Mouse (Mus musculus): ENCODE results near the gene 2410131K14Rik.

Gene 2410131K14Rik

DNA sequence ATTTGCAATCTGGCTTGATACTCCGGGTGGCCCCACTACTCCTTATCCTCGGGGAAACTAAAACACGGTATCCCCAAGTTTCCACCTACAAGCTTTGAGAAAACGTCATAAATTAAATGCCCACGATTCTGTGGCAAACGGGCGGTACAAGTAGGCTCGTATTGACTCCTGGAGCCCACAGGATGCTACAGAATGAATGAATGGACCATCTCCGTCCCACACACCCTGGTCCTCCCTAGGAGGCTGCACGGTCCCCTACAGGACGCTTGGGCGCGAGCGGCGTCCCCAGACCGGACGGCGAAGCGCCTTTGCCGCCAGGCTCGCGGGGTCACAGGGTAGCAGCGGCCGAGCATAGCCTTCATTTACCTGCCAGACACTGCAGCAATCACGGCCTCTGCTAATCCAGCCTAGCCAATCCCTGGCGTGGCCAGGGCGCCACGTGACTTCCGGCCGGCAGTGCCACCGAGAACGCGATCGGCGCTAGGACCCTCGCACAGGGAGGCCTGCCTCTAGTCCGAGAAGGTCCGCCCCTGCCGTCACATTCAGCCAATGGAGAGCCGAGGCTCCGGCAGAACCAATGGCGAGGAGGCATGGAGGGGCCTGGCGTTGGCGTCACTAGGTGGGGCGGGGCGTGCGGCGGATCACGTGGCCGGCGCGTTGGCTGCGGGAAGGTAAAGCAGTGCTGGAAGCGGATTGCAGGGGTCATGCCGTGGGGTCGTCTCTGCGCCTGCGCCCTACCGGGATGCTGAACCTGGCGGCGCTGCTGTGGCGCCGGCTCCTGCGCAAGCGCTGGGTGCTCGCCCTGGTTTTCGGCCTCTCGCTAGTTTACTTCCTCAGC is at the start of gene 2410131K14Rik, which contains the start of gene Rnft2:
TSS of gene 2410131K14Rik (plus strand) at position 622 of the 838 bp plus-strand sequence.
TSS of gene Rnft2 (minus strand) at position 511 of the 838 bp plus-strand sequence.
- DNase-seq (ENCODE audit: low read depth, low spot score): peak; percentile 98

DNA sequence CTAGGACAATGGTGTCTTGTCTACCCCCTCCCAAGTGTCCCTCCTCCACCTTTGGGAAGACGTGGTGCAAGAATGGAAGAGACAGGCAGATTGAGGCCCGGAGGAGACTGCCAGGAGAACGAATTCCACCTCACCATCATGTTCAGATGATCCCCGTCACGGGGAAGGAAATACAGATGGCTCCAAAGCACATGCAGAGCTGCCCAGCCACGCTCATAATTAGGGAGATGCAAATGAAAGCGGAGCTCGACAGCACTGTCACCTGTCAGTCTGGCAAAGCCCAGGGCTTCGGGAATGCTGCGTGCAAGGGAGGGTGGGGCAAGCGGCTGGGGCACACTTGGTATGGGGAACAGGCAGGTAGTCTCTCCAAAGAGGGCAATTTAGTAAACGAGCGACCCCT is 47.6 kb upstream of the 2410131K14Rik start:
- DNase-seq (ENCODE audit: low read depth, low spot score): no peak

DNA sequence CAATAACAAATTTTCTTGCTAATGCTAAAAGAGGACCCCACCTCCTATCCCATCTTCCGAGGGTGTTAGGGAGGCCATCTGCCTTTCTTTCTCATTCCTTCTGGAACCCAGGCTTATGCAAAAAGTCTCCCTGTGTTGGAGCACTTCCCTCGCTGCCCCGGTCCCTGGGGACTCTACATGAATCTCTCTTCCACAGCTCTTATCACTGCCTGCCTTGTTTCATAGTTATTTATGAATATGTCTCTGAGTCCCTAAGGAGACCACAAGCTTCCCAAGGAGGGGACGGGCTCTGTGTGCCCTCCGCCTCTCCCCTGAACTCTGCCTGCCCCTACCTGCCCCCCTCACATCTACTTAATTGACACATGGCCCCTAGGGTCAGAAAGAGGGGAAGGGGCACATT is 45.4 kb upstream of the 2410131K14Rik start:
- DNase-seq (ENCODE audit: low read depth, low spot score): no peak

DNA sequence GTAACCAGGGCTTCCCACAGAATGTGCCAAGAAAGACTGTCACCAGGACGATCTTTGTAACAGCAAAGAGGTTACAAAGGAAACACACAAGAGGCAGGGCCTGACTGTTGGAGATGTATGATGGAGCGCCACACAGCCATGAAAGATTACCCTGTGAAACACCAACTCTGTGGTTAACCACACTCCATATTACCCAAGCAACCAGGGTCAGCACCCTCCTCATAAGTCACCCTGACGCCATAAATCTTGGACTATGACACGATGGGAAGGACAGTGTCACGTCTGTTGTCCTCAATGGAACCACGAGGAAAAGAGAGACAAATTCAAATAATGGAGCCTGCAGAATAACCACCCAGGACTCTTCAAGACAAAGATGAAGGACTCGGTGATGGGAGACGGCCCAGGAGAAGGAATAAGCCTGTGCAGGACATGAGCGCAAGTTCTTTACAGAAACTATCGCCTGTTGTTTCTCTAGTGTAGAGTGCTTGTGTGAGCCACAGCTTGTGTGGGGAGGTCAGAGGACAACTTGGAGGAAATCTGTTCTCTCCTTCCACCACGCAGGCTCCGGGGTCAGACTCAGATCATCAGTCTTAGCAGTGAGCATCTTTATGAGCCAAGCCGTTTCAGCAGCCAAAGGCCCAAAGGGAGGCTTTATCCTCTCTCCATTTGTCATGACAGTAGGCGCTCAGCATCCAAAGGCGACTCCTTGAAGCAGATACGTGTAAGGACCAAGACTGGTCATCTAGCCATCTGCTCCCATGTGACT is 40.2 kb upstream of the 2410131K14Rik start:
- no peak for DNase-seq (ENCODE audit: low read depth, low spot score)

DNA sequence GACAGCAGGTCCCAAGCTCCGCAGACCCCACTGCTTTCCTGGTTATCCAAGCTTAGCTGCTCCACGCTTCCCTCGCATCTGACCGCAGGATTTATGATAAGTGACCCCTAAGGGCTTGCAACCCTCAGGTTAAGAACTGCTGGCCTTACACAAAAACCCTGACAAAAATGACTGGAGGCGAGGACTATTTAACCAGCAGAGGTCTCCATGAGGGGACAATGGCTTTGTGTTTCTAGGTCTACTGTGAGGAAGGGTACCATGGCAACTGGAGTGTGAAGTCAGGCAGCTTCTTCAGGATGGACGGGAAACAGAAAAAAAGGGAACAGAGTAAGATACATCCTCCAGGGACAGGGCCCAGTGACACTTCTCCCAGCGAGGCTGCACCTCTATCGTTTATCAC is 39.2 kb upstream of the 2410131K14Rik start:
- no peak for DNase-seq (ENCODE audit: low read depth, low spot score)

DNA sequence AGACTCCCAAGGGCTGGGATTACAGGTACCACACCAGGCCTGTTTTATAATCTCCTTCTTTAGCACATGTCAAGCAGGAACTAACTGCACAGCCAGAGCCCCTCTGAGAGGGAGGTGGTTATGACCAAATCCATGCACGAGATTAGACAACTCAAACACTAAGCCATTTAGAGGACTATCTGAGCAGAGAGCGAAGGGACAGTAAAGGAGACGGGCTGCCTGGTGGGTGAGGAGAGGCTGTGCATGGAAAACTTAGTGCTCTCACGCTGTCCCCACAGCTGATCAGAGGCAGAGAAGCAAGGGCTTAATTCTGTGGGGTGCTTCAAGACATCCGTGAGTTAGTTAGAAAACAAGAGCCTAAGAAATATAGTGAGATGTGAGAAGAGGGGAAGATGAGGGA is 31.0 kb upstream of the 2410131K14Rik start:
- DNase-seq (ENCODE audit: low read depth, low spot score): no peak

DNA sequence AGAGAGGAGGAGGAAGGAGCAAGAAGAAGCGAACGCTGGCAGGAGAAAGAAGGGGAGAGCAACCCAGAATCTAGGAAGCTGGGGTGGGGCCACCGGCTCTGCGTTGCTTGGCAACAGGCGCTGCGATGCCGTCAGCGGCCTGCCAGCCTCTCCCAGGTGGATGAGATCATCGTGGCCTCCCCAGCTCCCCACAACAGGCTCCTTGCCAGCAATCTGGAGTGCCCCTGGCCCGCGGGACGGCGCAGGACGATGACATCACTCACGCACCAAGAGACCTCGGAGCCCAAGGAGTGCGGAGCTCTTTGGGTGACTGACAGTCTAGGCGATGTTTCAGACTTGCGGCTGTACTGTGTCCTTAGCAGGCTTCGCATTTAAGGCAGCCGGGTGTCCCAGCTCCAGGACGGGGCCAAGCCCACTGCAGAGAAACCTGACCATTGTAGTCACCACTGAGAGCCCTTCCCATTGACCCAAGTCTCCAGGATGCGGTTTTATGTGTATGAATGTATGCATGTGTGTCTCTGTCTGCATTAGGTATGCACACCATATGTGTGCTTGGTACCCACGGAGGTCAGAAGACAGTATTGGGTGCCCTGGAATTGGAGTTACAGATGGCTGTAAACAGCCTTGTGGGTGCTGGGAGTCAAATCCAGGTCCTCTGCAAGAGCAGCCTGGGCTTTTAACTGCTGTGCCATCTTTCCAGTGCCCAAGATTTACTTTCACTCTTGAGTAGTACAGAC is 30.4 kb upstream of the 2410131K14Rik start:
- DNase-seq (ENCODE audit: low read depth, low spot score): peak; percentile 6

DNA sequence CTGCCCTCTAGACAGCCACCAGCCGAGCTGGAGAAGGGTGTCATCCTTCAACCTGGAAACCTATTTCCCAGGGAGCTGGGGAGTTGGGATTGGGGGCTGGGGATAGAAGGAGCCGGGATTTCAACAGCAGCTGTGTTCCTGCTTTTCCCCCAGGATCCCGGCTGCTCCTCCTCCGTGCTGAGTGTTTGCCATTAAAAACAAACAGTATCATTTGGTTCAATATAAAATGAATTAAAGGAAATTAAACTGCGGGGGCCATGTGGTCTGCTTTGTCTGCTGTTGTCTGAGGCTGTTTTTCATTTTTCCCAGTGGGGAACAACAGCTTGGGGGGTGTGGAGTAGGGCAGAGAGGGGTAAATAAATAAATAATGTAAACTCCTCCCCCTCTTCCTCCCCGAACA is 27.6 kb upstream of the 2410131K14Rik start:
- DNase-seq (ENCODE audit: low read depth, low spot score): no peak

DNA sequence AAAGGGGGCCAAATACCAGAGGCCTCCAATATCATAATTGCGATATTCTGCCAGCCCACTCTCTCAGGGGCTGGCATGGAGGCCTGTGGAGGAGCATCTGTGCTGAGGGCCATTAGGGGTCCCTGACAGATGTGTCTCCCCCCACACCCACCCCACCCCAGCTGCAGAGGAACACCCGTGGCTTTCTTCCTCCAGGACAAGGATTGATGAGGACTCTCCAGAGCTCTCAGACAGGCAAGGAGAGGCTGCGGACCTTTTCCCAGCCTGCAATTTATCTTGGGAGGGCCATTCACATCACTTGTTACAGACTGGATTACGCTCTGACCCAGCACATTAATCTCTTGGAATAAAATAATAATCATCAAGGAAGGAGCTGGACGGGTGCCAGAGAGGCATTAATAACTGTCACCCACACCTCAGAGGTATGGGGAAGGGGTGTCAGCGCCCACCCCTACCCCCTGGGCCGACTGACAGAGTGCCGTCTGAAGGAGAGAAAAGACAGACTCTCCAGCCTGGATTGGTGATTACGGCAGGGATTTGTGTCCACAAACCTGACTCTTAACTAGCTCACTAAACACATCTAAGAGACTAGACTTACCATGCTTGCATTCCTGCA is 21.8 kb upstream of the 2410131K14Rik start:
- no peak for DNase-seq (ENCODE audit: low read depth, low spot score)

DNA sequence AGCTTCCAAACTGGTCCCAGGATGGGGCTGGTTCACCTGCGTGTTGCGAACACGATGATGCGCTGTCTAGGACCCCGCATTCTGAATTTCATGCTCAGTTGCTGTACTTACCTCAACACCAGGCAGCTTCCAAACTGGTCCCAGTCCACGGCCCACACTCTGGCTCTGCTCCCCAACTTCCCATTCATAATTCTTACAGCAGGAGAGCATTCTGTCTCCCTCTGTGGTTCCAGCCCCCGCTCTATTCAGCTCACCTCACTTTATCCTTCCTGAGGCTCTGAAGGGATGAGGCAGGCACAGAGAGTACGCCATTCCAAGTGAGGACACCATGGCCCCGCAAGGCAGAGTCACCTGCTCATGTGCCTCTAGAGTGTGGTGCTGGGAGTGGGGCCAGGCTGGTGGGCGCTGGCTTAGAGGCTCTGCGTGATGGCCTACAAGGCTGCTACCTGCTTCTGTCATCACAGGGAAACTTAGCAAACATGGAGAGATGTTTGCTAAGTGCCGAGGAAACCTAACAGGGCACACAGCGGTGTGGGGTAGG is 14.9 kb upstream of the 2410131K14Rik start:
- DNase-seq (ENCODE audit: low read depth, low spot score): no peak

DNA sequence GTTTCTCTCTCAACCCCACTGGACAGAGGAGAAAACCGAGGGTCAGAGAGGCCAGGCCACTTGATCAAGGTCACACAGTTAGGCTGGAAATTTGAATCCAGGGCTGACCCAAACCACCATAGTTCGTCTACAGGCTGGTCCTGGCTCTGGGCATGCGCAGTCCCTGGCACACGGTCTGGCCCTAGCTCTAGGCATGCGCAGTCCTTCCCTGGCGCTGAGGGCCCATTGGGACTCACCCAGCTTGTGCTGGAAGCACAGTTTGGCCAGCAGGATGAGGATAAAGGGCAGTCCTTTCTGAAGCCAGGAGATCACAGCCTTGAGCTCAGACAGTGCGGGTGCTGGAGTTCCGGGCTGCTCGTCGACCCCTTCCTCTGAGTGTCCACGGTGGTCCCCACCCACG is 8.1 kb upstream of the 2410131K14Rik start:
- DNase-seq (ENCODE audit: low read depth, low spot score): no peak

DNA sequence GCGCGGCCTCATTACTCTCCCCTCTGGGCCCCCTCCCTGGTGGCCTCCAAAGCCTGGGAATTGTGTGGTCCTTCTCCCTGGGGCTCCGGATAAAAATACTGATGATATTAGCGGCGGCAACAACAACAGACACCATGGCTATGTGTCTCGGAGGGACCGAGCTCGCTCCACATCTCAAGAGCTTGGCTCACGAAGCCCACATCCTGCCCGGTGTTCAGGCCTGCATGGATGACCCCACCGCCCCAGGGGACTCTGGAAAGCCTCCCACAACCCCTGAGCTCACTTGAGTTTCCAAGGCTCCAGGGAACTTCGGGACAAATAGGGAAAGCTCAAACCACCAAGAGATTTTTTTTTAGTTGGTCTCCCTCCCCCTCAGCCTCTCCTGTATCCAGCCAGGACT is 5.4 kb upstream of the 2410131K14Rik start:
- DNase-seq (ENCODE audit: low read depth, low spot score): peak; percentile 29

DNA sequence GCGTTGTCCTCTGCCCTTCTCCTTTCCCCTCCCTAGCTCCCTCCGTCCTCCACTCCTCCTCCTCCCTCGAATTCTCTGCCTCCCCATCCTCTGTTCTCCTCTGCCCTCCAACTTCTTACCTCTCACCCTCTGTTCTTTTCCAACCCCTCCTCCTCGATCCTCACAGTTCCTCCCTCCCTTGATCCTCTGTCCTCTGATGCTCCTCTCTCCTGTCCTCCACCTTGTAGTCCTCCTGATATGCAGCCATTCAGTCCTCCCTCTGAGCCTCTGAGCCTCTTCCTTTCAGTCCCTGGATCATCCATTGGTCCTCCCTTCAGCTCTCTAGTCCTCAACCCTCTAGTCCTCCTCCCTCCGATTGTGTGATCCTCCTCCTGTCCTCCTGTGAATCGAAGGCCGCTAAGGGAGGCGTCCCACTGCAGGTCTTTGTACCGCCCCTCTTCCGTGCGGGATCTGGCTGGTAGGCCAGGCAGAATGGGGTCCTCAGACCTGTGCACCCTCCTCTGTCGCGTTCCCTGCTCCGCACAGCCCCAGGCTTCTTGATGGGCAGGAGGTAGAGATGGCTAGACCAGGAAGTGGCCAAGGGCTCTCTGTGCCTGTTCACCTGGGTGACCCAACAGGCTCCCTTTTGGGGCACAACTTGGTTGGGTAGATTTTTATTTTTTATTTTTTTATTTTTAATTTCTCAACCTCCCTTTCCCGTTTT is 730 bp downstream of the 2410131K14Rik start:
- no peak for DNase-seq (ENCODE audit: low read depth, low spot score)

DNA sequence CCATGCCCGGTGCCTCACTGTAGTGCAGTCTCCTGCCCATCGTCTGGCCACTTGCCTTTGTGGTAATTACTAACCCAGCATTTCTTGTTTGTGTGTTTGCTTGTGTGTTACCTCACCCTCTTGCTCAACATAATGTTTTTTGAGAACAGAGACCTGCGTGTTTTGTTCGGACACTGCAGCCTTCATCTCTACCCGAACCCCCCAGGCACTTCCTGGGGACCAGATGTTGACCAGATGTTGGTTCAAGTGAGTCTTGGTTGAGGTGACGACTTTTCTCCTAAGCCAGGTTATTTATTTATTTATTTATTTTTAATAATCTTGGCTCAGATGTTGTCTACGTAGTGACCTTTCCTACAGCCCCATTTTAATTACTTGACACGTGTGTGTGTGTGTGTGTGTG is 2.4 kb downstream of the 2410131K14Rik start:
- DNase-seq (ENCODE audit: low read depth, low spot score): no peak

DNA sequence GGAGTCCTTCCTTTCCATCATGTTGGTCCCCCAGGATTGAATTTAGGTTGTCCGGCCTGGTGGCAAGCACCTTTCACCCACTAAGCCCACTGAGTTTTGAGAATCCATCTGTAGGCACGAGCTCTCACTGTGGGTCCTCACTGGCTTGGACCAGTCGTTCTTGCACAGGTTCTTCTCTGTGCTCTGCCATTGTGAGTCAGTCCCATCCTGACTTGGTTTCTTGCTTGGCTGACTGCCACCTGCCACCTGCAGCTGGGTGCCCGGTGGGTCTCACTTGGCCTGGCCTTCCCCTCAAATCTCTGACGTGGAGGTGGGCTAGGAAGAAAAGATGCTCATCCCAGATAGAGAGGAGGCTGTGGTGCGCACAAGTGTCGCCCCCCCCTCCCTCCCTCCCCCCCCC is 6.0 kb downstream of the 2410131K14Rik start:
- no peak for DNase-seq (ENCODE audit: low read depth, low spot score)

DNA sequence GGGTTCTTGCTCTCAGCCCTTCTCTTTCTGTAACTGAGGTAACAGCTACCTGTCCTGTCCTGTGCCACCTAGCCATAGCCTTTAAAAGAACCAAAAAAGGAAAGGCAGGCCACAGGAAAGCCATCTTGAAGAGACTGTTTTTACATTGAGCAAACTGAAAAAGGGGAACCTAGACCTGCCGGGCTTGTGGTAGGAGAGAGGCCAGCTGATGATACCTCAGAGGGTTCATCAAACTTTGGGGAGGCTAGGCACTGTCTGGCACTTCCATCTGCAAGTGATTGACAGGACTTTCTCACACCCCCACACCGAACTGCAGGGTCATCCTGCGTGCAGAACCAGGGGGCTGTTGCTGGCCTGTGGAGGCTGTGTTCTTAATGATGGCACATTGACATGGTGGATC is 8.5 kb downstream of the 2410131K14Rik start:
- DNase-seq (ENCODE audit: low read depth, low spot score): no peak

DNA sequence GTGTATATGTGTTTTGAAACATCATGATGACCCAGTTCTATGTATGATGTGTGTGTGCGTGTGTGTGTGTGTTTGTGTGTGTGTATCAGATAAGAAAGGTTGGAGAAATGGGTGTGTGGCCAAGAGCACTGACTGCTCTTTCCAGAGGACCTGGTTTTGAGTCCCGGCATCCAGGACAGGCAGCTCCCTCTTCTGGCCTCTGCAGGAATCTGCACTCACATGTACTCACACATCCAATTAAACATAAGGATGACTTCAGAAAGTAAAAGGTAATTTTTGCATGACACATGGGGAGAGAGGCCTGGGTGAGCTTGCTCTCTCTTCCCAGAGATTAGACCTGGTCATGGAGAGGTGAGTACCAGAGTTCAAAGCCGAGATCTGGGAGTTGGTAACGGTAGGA is 12.0 kb downstream of the 2410131K14Rik start:
- DNase-seq (ENCODE audit: low read depth, low spot score): no peak

DNA sequence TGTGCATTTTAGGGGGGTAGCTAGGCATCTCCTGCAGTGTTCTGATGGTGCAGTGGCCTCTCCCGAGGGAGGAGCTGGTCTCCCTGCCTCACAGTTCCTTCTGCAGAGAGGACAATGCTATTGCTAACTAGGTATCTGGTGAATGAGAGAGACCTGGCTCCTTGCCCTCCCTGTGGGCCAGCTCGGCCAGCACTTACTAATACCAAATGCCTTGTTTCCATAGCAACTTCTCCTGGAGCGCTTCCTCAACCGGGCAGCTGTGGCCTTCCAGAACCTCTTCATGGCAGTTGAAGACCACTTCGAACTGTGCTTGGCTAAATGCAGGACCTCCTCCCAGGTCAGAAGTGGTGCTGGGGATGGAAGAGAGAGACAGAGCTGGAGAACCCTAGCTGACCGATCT is 14.1 kb downstream of the 2410131K14Rik start:
- no peak for DNase-seq (ENCODE audit: low read depth, low spot score)

DNA sequence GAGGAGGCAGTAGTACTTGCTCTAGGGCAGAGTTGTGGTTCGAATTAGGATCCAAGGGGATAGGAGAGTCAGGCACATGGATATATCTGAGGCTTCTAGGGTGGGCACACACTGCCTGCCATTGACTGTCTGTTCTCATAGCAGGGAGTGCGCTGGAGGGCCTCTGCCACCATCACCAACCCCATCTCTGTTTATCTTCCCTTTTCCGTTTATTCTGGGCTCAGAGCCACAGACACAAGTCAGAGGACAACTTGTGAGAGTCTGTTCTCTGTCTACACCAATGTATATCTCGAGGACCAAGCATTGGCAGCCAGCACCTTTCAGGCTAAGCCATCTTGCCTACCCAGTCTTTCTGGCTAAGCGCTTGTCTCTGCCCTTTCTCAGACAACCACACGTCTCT is 14.6 kb downstream of the 2410131K14Rik start:
- DNase-seq (ENCODE audit: low read depth, low spot score): no peak

DNA sequence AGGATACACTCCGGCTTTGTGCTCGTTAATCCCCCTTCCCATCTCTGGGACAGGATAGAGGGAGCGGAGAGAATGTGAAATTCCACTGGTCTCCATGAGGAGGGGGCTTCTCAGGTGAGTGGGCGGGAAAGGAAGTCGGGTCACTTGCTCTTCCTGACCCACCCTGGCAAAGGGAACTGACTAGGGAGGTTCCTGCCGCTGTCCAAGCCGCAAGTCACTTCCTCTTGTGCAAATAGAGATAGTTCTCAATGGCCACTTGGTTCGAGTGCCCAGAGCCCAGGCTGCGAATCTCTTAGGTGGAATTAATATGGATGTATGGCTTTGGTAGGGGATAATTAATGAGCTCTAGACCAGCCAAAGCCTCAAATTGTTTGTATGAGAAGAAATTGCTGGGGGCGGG is 15.0 kb downstream of the 2410131K14Rik start:
- no peak for DNase-seq (ENCODE audit: low read depth, low spot score)

DNA sequence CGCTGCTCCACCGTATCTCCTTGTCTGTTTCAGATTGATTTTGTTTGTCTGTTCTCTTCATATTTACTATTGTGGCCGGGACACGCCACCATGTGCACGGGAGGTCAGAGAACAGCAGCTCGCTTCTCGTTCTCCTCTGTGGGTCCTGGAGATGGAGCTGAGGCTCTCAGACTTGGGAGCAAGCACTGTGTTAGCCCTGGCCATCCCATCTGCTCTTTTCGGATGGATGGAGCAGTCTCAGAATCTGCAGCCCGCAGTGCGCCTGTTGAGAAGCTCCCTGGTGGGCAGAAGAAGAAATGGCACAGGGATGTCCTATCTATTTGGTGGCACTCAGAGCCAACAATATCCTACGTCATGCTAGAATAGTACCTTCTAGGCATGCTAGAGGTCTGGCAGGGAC is 15.6 kb downstream of the 2410131K14Rik start:
- no peak for DNase-seq (ENCODE audit: low read depth, low spot score)
